Mouse (Mus musculus): ENCODE data around the gene Olfr131. TPM values are rescaled to one million over a fixed set of nuclear protein-coding genes. Genes with fewer than 3 reads are reported as not detected.
"Not testable (repeated sequence)": the region's sequence is repeated elsewhere in the genome, so short reads cannot be mapped to it uniquely, and the experiment has no call there.

Olfr131 gene
- total RNA-seq (2021) = not detected
- long read RNA-seq = 0 reads

DNA sequence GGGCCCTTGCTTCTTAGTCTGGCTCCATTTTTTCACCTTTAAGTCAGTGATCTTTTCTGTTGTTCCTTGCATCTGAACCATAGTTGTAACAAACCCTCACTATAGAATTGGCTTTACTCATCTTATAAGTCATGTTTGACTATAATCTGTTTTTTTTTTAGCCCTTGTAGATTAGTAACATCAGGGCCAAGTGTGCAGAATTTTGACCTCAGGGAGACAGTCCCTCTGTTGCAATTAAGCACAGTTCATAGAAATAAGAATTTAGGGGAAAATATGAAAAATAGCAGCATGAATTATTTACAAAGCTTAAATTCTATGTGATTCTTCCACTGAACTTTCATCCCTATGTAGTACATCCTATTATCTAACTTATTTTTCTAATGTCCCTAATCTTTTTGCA is at the start of gene Olfr131:
Olfr131 (minus strand) TSS at position 101 of the 400 bp plus-strand sequence.
- no peak for DNase-seq (ENCODE audit: low spot score in 2 of 2)

DNA sequence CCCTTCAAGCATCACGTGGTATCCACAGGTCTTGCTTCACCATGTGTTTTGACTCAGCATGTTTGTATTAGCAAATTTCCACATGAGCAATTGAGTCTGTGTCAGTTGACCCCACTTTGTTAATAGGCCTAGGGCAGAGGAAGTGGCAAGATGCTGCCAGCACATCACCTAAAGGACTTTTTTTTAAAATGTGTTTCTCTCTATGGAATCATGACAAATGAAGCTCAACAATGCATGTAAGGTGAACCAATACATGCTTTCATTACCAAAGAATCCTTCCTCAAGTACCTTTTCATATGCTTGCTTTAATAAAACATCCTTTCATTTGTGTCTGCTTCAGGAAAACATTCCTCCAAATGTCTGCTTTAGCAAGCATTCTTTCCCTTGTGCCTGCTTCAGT is 45.9 kb upstream of the Olfr131 start, which contains the start of gene Olfr132:
Olfr132 (minus strand) TSS at position 101 of the 400 bp plus-strand sequence.
- DNase-seq (ENCODE audit: low spot score in 2 of 2) = no peak

DNA sequence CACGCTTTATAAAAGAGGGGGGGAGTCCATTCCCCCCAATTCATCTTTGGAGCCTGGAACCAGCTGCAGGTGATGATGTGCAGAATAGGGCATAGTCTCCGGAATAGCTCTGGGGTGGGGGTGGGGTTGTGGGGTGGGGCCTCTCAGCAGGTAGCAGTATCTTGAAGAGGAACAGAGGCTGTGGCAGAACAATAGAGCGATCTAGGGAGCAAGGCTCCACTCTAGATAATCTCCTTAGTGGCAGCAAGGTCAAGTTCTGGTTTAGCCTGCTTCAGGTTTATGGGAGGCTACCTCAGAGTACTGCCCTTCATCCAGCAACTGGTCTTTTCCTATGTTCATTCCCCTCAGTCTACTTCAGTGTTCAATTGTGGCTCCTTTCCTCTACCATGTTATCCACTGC is 36.9 kb upstream of the Olfr131 start:
- DNase-seq (ENCODE audit: low spot score in 2 of 2) = not testable (repeated sequence)

DNA sequence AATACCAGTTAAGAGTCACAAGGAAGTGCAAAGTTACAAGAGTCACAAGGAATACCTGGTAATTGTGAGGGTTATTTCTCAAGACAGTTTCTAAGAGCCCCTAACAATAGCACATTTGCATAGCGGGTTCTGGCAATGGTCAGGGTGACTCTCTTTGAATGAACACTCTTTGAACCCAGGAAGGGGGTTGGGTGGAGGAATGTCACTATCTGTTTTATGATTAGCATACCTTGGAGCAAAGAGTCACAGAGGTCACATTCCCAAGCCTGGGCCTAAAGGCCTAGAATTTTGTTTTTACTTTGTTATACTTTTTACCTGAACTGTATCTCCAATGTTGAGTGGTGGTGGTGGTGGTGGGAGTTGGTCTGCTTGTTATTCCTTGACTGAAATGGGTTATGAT is 35.7 kb upstream of the Olfr131 start:
- DNase-seq (ENCODE audit: low spot score in 2 of 2) = not testable (repeated sequence)

DNA sequence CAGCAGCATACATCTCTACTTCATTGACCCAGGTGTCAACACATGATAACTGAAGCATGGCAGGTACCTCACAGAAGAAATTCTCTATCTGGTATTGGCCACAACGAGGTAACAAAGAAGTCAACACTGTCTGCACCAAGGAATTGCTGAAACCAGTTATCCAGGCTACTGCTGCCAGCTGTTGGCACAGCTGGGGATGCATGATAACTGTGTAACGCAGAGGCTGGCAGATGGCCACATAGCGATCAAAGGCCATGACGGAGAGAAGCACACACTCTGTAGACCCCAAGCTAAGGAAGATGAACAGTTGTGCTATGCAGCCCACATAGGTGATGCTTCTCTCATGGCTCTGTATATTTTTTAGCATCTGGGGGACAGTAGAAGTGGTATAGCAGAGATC is 6.1 kb downstream of the Olfr131 start:
- DNase-seq (ENCODE audit: low spot score in 2 of 2) = no peak

DNA sequence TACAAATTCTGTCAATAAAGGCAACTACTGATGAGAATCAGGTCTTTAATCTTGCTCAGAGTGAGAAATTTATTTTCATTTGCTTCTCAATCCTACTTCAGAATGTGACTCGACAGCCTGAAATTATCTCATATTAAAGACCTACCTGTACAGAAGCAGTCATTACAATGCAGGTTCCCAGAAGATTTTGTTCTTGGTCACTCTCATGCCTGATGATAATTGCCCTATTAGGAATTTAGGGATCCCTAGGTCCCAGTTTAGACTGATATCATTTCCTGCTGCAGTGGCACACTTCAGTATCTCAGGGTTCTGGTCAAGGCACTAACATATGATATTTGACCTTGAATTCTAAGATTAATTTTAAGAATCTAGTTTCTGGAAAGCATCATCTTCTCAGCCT is 24.9 kb downstream of the Olfr131 start, which contains the start of gene Olfr130:
Olfr130 (plus strand) TSS at position 301 of the 400 bp plus-strand sequence.
- no peak for DNase-seq (ENCODE audit: low spot score in 2 of 2)

DNA sequence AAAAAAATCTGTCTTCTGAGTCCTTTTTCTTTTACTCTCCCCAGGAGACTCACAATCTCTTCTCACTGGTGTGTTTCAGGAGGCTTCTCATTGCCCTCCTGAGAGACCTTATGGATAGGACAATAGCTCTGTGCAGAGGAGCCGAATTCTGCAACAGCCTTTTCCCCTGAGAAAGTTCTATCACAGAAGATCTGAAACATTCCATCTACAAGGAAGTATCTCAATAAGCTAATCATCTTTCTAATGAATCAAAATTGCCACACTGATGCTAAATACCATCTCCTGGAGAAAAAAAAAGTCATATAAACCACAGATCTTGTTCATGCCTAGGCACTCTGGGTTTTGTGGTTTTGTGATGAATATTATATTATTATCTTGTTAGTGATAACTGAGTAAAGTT is 28.5 kb downstream of the Olfr131 start, which contains the start of gene Olfr129:
Olfr129 (minus strand) TSS at position 101 of the 400 bp plus-strand sequence.
- no peak for DNase-seq (ENCODE audit: low spot score in 2 of 2)

Other genes starting within 250 kb of the Olfr131 start
- not detected for gene Olfr126, start 241.2 kb downstream of the Olfr131 start, total RNA-seq (2021)
- not detected for gene Olfr127, start 188.3 kb downstream of the Olfr131 start, total RNA-seq (2021)
- not detected for gene Olfr128, start 168.1 kb downstream of the Olfr131 start, total RNA-seq (2021)
- not detected for gene Olfr761, start 135.6 kb downstream of the Olfr131 start, total RNA-seq (2021)
- not detected for gene Olfr129, start 28.6 kb downstream of the Olfr131 start, total RNA-seq (2021)
- not detected for gene Olfr130, start 24.8 kb downstream of the Olfr131 start, total RNA-seq (2021)
- not detected for gene Olfr132, start 45.8 kb upstream of the Olfr131 start, total RNA-seq (2021)
- not detected for gene Olfr133, start 56.6 kb upstream of the Olfr131 start, total RNA-seq (2021)
- not detected for gene Olfr134, start 82.7 kb upstream of the Olfr131 start, total RNA-seq (2021)
- gene Olfr135, start 115.6 kb upstream of the Olfr131 start, total RNA-seq (2021) = not detected
- not detected for gene Olfr138, start 172.3 kb upstream of the Olfr131 start, total RNA-seq (2021)
- gene Olfr137, start 218.9 kb upstream of the Olfr131 start, total RNA-seq (2021) = not detected
- not detected for gene Olfr136, start 241.1 kb upstream of the Olfr131 start, total RNA-seq (2021)

All from layer of hippocampus, postnatal 10 days (tissue).